Mouse (Mus musculus): ENCODE measurements around the gene Ddc.
A peak's percentile ranks its signal among the peaks of the same experiment; 100 is the strongest.

The Ddc gene

DNA sequence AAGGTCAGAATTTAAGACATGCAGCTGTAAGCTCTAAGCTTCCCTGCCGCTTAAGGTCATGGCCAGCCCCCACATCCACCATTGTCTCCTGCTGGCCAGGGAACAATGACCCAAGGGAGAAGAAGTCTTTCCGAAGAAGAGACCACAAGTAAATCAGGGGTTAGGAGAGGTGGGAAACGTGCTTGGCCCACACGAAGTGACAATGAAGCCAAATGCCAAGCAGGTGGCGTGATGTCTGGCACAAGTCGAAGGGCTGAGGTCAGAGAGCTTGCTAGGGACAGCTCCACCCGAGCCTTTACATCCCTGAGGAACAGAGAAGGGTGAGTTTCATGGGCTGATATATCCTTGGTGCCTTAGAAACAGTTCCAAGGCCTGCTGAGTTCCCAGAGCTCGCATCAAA lies 52.9 kb downstream of the Ddc start:
- no peak for DNase-seq (ENCODE audit: low read depth, low spot score)

GRCm38 (mm10) chr11:11844367-11844971 lies 53.5 kb downstream of the Ddc start:
- peak; percentile 75 for DNase-seq (ENCODE audit: low read depth, low spot score)

DNA sequence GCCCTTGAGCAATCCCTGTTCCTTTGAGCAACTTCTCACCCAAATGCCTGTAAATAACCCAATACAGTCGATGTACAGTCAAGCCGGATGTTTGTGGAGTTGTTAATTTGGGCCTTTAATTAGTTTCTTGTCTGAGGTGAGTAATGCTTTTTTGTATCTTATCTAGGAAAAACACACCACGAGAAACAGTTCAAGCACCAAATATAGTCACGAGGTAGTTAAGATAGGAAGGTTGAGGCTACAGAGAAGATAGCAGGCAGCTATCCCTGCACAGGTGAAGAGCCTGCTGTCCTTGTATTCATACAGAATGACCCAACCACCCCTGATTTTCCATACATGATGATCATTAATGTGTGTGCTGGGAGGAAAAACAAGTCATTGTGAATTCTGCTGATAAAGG lies 56.4 kb downstream of the Ddc start:
- DNase-seq (ENCODE audit: low read depth, low spot score), result no peak

GRCm38 (mm10) chr11:11840746-11841145 lies 57.2 kb downstream of the Ddc start:
- no peak for DNase-seq (ENCODE audit: low read depth, low spot score)

DNA sequence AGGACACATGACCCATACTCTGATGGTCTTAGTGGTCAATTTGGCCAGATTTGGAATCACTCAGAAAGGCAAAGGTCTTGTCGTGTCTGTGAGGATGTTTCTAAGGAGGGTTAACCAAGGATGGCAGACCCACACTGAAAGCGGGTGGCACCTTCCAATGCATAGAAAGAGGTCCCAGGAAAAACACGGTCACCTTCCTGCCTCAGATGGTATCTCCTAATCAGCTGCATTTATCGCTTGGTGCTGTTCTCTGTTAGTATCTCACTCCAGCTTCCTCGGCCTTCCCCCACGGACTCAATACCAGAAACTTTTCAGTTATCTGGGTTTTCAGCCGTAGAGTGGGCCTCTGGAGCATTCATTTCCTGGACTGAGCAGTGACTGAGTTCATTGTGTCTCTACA lies 58.1 kb downstream of the Ddc start:
- no peak for DNase-seq (ENCODE audit: low read depth, low spot score)

- no peak for DNase-seq (ENCODE audit: low read depth, low spot score)
Observed at GRCm38 (mm10) chr11:11837384-11837783, 60.6 kb downstream of the Ddc start.

GRCm38 (mm10) chr11:11836713-11837370 lies 61.1 kb downstream of the Ddc start:
- DNase-seq (ENCODE audit: low read depth, low spot score), result no peak

DNA sequence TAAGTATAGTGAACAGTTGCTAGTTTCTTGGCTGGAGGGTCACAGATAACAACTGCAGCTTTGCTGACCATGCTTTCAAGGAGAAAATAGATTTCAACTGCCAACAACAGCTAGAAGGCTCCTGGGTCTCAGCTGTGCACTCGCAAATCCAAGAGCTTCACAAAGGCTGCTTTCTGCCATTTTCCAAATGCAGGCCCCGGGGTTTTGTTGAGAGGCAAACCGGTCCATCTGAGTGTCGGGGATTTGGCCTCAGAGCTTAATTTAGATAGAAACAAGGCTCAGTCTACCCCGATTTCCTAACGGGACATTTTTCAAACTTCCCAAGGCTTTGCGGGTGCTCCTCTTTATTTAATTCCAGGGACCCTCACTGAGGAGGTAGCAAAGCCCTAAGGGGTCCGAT lies 61.7 kb downstream of the Ddc start:
- no peak for DNase-seq (ENCODE audit: low read depth, low spot score)

GRCm38 (mm10) chr11:11835791-11836190 lies 62.2 kb downstream of the Ddc start:
- DNase-seq (ENCODE audit: low read depth, low spot score), result no peak

- no peak for DNase-seq (ENCODE audit: low read depth, low spot score)
Observed at GRCm38 (mm10) chr11:11835361-11835760, 62.6 kb downstream of the Ddc start.

DNA sequence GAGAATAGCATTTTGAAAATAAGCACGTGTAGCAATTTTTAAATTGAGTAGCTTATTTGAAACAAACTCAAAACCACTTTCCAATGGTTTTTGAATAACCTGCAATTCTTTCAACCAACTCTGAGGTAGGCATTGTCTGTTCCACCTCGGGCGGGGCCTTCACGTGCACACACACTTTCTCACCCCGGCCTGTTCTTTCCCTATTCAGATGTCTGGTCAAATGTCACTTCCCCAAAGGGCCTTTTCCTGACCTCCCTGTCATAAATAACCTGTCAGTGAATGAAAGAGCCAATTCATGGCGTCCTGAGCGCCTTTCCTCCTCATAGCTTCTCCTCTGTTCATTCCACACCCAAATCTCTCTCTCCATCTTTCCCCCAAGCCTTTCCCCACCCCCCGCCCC lies 64.8 kb downstream of the Ddc start:
- DNase-seq (ENCODE audit: low read depth, low spot score), result no peak

DNA sequence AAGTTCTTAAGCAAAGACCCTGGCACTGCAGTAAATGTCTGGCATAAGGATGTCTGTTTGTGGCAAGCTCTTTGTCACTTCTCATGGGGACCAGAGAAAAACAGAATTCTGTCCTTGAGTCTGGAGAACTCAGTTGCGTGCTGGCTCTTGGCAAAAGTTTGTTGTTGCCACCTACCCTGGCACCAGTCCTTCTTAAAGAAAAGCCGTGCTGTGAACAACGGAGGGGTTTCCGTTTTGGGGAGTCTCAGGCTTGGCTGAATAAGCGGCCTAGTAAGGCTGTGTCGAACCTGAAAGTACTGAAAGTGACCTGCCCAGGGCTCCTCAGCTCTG lies 65.2 kb downstream of the Ddc start:
- no peak for DNase-seq (ENCODE audit: low read depth, low spot score)

- DNase-seq (ENCODE audit: low read depth, low spot score), result no peak
Observed at GRCm38 (mm10) chr11:11831940-11832754, 65.8 kb downstream of the Ddc start.

- DNase-seq (ENCODE audit: low read depth, low spot score), result no peak
Observed at GRCm38 (mm10) chr11:11831526-11831925, 66.4 kb downstream of the Ddc start.

- DNase-seq (ENCODE audit: low read depth, low spot score), result no peak
Observed at GRCm38 (mm10) chr11:11830884-11831495, 67.0 kb downstream of the Ddc start.

- DNase-seq (ENCODE audit: low read depth, low spot score), result peak; percentile 29
Observed at GRCm38 (mm10) chr11:11829161-11830000, 68.6 kb downstream of the Ddc start.

GRCm38 (mm10) chr11:11828761-11829160 lies 69.2 kb downstream of the Ddc start:
- DNase-seq (ENCODE audit: low read depth, low spot score), result no peak

DNA sequence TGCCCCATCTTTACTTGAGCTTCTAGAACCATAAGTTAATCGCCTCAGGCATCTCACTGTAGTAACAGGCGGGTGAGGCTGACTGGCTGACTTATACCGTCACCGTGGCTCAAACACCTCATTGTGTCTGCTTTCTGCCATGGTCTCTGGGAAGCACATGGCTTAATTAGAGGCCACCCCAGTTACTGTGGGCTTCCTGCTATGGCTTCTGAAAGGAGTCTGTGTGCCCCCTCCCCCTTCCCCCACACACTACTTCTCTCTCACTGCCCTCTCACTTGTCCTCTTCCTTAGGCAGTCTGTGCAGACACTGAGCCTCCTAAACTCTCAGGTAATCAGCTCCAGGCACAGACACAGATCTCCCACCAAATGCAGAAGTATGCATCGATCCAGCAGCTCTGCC lies 69.7 kb downstream of the Ddc start:
- DNase-seq (ENCODE audit: low read depth, low spot score), result no peak

DNA sequence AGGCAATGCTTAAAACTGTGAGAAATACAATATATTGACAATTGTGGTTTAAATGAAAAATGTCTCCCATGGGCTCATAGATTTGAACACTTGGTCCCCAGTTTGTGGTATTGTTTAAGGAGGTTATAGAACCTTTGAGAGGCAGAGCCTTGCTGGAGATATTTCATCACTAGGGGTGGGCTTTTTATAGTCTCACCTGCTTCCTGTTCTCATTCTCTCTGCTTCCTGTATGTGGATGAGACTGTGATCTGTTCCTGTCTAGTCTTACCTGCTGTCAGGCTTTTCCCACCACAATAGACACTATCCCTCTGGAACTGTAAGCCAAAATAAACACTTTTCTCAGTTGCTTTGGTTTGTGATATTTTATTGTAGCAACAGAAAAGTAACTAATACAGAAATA lies 71.5 kb downstream of the Ddc start:
- no peak for DNase-seq (ENCODE audit: low read depth, low spot score)

- DNase-seq (ENCODE audit: low read depth, low spot score), result peak; percentile 29
Observed at GRCm38 (mm10) chr11:11825670-11826069, 72.3 kb downstream of the Ddc start.

DNA sequence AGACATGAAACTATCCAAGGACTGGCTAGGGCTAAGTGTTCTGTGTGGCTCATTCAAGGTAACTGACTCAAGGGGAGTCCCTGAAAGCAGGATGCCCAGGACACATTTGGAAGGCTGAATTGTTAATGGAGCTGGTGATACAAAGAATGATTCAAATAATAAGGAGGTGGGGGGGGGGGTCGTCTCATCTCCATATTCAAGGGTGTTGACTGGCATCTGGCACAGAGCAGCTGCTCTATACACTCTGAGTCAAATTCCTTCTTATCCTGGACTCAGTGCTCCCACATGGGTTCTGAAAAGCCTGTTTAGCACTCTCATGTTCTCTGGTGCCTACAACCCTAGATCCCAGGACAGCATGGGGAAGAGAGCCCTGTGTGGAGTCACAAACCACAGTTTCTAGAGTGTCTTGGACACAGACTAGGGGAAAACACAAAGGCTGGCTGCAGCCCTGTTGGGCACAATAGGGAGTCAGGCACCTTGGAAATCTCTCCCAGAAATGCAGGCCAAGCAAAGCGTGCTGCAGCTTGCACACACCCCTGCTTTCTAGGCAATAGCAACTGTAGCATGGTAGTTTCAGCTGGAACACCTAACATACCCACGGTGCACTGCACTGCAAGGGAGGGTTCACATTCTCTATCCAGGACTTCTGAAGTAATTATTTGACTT lies 72.8 kb downstream of the Ddc start:
- DNase-seq (ENCODE audit: low read depth, low spot score), result no peak

Data from brain, adult 2 months (tissue).